Mouse (Mus musculus) kidney, adult 10 weeks (tissue): ENCODE data around the gene Ift57. TPM values are rescaled to one million over a fixed set of nuclear protein-coding genes. Genes with fewer than 3 reads are reported as not detected.

Experiments used
- polyA plus RNA-seq: library from polyadenylated mRNA; stranded (reverse); fragments of 350-450 nt; fragmentation: Illumina TruSeq; extraction: RNeasy Lipid Tissue Mini Kit (QIAGEN cat#74804); gene quantifications from one replicate; pipeline ENCODE4 v1.2.3, GENCODE M21; 2014; ENCODE audit warnings: low read depth, low replicate concordance

Gene Ift57
- polyA plus RNA-seq: 62.4 TPM

DNA sequence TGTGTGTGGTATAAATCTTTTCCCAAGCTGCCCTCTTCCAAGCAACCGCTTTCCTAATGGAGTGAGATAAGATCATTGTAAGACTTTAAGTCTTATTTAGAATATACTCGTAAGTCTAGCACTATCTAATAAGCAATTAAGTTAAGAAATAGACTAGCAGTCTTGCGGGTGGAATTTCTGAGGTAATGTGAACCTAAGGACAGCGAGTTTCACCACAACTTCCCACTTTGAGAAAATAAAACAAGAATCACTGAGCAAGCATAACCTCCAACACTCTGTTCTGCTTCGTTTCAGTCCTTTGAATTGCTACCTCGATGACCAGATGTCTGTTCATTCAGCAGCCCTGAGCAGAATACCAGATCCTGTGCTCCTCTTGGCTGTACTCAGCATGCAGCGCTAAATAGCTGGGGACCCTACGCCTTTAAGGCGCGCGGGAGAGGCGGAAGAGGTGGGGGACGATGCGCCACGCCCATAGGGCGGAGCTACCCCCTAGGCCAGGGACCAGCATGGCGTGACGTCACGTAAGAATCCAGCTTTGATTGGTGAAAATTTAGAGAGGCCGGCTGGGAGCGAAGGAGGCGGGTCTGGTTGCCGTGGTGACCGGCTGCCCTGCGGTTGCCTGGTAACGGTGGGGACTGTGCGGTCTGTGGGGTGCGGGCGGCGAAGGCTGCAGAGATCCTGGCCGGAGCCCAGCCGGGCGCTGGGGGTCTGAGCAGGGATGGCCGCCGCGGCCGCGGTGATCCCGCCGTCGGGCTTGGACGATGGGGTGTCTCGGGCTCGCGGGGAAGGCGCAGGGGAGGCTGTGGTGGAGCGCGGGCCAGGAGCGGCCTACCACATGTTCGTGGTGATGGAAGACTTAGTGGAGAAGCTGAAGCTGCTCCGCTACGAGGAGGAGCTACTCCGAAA is at the start of gene Ift57:
TSS of gene Ift57 (plus strand) at position 614 of the 906 bp plus-strand sequence.

DNA sequence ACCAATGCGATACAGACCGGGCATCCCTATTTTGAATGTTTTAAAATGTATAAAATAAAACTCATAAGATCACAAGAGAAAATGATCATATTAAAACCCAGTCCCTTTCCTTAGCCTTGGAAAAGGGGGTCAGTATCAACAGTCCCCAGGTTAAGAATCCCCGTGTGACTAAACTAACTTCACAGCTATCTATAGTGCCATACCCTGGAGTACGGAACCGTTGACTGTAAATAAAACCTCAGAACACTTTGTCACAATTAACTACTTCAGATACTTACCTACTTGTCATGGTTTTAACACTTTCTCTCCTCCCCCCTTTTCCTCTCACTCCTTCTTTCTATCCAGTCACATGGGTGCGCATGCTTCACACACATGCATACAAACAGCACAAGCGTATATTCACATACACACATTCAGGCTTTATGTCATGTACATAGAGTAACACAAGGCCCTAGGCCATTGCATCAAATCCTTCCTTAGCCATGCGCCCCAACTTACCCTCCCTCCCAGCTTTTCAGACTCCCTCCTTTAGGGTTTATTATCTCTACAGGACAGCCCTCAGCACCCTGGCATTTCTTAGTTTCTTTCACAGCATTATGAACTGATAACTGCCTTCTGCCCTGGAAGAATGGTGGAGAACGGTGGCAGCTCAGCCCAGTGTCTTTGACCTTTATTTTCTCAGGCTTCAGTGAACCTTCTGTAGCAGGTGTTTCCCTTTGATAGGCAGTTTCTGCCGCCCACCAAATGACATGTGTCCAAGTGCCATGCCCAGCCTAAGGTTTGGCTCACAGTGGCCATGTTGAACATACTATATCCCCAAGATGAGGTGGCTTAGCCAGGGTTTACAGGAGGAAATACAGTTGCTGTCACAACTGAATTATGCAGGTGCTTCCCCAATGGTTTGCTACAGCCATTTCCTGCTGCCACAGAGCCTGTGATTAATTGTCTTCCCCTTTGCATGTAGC is 100.8 kb downstream of the Ift57 start, which contains the start of gene Cd47:
TSS of gene Cd47 (plus strand) at position 937 of the 965 bp plus-strand sequence.

Other genes with a start within 250 kb of the Ift57 start
- gene Cd47, start 101.3 kb downstream of the Ift57 start, polyA plus RNA-seq: 85.6 TPM